Mouse (Mus musculus): ENCODE results near the gene Cmtm1.
A peak's percentile ranks its signal among the peaks of the same experiment; 100 is the strongest.
"Not testable (repeated sequence)": the region's sequence is repeated elsewhere in the genome, so short reads cannot be mapped to it uniquely, and the experiment has no call there.

Cmtm1 gene

GRCm38 (mm10) chr8:104309441-104310155, at the start of gene Cmtm1, which contains the start of gene Gm45711:
Gene Cmtm1 (minus strand): TSS chr8:104310145.
Gene Gm45711 (minus strand): TSS chr8:104310081.
- not testable (repeated sequence) for DNase-seq (ENCODE audit: low spot score in 2 of 2)

DNA sequence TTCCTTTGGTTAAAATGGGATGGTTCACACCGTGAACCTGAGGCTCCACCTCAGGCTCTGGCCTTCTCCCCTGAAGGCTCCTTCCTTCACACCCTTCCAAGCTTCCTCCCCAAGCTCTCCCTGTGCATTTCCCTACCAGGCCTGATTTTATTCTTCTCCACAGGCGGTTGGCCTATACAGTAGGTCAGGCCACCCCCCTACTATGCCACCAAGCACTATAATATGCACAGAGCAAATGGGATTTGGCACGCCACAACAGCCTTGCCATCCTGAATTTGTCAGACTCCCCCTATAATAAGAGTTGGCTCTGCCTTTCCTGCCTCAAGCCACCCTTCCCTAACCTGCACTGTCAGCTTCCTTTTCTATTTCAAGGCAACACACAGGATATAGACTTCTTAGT, 48.7 kb upstream of the Cmtm1 start:
- no peak for DNase-seq (ENCODE audit: low spot score in 2 of 2)

DNA sequence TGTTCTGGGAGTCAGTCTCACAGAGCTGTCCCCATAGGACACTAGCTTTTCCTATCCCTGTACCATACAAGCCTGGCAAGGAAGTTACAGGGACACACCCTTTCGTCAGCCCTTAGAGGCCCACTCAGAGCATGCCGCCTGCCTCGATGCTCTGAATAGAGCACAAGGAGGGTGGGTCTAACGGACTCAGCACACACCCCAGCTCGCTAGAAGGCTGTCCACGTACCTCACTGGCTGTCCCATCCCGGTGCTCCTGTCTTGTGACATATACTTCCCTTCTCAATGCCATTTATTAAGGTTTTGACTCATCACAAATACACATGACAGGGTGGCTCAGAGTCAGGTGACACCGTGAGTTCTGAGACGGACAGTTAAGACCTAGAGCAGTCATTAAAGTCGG, 44.6 kb upstream of the Cmtm1 start:
- no peak for DNase-seq (ENCODE audit: low spot score in 2 of 2)

GRCm38 (mm10) chr8:104353186-104353585, 43.2 kb upstream of the Cmtm1 start:
- DNase-seq (ENCODE audit: low spot score in 2 of 2): no peak

- DNase-seq (ENCODE audit: low spot score in 2 of 2): no peak
Observed at GRCm38 (mm10) chr8:104350047-104350446, 40.1 kb upstream of the Cmtm1 start.

DNA sequence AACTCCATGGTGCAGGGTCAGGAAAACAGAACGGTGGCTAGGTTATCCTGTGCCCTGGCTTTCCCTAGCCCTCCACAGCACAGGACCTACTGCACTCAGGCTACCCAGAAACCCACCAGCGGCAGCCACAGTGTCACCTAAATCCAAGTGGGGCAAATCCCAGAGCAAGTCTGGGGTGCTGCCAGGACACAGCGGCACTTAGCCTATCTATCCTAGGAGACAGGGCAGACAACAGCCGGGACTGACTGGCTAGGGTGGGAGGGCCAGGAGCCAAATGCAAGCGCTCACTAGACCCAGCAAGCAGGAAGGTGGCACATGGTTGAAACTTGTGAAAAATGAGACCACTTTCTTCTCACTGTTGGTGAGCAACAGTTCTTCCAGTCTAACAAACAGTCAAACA, 39.0 kb upstream of the Cmtm1 start:
- no peak for DNase-seq (ENCODE audit: low spot score in 2 of 2)

DNA sequence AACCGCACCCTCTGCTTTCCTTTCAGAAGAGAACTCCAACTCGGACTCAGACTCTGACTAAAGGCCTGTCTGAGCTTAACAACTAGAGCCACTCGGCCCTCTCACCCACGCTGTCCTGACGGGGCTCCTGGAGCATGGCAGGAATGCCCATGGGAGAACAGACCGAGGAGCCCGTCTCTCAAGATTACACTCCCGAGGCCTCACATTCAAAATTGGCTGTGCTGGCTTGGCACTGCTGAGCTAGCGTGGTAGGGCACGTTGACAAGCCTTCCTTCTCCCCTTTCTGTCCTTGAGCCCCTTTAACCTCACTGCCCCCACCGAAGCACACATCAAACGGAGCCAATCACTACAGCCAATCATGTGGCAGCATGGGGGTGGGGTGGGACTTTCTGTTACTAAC, 36.8 kb upstream of the Cmtm1 start:
- no peak for DNase-seq (ENCODE audit: low spot score in 2 of 2)

GRCm38 (mm10) chr8:104344622-104345021, 34.7 kb upstream of the Cmtm1 start:
- no peak for DNase-seq (ENCODE audit: low spot score in 2 of 2)

- peak; percentile 71 to 75 for DNase-seq (ENCODE audit: low spot score in 2 of 2)
Observed at GRCm38 (mm10) chr8:104343957-104344356, 34.0 kb upstream of the Cmtm1 start.

GRCm38 (mm10) chr8:104342426-104342825, 32.5 kb upstream of the Cmtm1 start:
- no peak for DNase-seq (ENCODE audit: low spot score in 2 of 2)

DNA sequence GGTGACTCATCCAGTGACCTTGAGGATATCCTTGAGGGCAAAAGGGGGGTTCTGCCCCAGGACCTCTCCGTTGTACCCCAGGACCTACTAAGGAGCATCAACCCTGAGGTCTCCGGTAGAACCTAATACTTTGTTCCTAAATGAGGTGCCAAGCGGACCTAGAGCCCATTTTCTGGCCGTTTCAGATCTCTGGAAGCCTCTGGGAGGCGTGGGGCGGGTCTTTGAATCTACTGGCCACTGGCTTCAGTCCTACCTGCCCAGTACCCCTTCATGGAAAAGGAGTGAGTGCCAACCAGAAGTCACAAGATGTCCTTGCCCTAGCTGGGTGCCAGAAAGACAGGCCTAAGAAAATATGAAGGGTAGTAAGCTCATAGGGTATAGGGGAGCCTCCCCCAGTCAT, 31.7 kb upstream of the Cmtm1 start:
- no peak for DNase-seq (ENCODE audit: low spot score in 2 of 2)

DNA sequence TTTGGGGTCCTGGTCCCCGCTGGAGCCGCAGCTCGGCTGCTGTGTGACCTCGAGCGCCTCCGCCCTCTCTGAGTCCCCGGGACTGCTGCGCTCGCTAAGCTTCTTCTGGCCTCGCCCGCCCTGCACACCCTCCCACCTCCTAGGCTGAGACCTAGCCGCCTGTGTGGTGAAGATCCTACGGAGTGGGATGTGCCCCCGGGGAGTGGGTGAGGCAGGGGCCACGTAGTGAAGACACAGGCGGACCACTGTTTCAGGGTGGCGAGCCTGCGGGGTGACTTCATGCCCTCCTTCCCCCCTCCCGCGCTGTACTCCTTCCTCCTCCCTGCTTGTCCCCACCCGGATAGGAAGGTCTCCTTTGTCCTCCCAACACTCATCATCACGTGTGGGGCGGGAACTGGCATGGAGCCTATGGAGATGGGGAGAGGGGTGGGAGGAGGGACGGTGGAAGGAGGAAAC, 31.2 kb upstream of the Cmtm1 start:
- DNase-seq (ENCODE audit: low spot score in 2 of 2): peak; percentile 15 to 20

DNA sequence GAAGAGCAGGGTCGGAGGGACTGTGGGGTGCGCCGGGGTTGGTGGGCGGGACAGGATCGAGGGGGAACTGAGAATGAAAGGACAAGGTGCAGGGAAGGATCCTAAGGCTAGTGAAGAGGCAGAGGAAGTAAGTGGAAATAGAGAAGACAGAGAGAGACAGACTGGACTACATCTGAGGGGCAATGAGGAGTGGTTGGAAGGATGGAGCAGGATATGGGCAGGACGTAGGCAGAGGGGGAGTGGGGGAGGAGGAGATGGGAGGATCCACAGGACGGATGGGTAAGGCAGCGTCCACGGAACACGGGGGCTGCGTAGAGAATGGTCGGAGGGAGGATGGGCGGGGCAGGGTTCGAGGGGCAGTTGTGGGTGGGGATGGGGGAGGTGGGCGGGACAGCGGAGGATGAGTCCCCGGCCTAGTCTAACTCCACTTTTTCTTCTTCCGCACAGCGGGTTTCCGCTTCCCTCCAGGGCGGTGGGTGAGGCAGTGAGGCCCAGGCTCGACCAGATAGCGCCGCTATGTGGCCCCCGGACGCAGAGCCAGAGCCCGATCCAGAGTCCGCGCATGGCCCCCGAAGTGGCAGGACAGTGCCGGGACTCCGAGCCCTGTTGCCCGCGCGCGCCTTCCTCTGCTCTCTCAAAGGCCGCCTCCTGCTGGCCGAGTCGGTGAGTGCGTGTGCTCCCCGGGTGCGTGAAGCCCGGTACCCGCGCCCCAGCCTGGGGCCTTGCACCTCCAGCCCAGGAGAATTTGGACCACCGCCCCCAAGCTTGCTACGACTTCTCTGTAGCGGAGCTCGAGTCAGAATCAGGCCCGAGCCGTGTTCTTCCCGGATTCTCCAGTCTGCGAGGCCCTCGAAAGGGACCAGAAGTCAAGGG, 30.5 kb upstream of the Cmtm1 start:
- peak; percentile 73 to 75 for DNase-seq (ENCODE audit: low spot score in 2 of 2)

- DNase-seq (ENCODE audit: low spot score in 2 of 2): no peak
Observed at GRCm38 (mm10) chr8:104339983-104340232, 30.0 kb upstream of the Cmtm1 start.

- DNase-seq (ENCODE audit: low spot score in 2 of 2): no peak
Observed at GRCm38 (mm10) chr8:104339229-104339982, 29.5 kb upstream of the Cmtm1 start, which contains the start of gene Cmtm3. Gene Cmtm3 (plus strand): TSS chr8:104339410.

GRCm38 (mm10) chr8:104337890-104338289, 27.9 kb upstream of the Cmtm1 start:
- DNase-seq (ENCODE audit: low spot score in 2 of 2): no peak

DNA sequence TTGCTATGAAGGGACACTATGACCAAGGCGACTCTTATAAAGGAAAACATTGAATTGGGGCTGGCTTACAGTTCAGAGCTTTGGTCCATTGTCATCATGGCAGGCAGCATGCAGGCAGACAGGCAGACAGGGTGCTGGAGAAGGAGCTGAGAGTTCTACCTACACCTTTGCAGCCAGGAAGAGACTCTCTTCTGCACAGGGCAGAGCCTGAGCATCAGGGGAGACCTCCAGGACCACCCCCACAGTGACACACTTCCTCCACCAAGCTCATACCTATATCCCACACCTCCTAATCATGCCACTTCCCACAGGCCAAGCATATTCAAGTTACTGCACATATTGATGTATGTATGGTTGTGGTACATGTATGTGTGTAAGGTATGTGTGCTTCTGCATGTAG, 26.9 kb upstream of the Cmtm1 start:
- DNase-seq (ENCODE audit: low spot score in 2 of 2): no peak

- no peak for DNase-seq (ENCODE audit: low spot score in 2 of 2)
Observed at GRCm38 (mm10) chr8:104334196-104334595, 24.3 kb upstream of the Cmtm1 start.

DNA sequence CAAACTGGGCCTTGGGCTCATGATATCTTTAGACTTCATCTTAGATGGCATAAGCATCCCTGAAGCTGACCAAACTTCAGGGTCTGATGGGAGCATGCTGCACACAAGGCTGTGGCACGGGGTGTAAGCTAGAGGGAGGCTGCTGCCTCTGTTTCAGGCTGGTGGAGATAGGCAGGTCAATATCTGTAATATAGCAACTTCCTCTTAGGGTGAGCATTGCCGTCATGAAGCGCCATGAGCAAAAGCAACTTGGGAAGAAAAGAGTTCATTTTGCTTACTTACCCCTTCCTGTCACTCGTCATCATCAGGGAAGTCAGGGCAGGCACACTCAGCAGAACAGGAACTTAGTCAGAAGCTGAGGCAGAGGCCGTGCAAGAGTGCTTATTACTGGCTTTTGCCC, 23.8 kb upstream of the Cmtm1 start:
- DNase-seq (ENCODE audit: low spot score in 2 of 2): no peak

DNA sequence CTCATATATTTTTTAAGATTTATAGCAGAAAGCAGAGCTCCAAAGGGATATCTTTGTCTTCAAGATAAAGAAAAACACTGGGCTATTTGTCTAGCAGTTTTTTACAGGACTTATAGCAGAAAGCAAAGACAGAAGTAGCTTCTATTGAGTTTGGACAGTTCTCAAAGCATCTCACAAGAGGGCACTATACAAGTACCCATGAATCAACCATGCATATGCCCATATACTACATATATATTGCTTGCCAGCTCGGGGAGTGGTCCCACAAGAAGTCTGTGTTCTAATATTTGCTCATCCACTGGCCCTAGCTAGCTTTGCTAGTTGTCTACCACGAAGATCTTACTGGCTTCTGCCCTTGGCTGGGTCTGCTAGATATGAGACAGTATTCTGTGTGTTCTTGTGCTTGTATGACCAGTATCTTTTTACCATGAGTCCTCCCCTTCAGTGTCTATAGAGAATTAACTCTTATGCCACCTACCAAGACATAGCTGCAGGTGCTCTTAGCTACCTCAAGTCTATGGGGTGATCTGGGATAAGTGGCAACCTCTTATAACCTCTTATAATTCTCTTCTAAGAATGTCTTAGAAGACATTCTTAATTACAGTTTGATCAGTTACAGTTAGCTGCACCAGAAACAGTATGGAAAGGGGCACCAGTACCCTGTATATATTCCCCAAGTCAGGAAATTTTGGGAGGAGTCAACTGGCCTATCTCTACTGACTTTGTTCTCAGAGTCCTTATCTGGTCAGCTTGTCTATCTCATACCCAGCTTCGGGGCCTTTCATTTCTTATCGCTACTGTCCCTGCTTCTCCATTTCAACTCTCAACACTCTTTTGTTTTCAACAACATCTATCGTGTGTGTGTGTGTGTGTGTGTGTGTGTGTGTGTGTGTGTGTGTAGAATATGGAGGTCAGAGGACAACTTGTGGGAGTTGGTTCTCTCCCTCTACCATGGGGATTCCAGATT, 23.0 kb upstream of the Cmtm1 start:
- DNase-seq (ENCODE audit: low spot score in 2 of 2): no peak

DNA sequence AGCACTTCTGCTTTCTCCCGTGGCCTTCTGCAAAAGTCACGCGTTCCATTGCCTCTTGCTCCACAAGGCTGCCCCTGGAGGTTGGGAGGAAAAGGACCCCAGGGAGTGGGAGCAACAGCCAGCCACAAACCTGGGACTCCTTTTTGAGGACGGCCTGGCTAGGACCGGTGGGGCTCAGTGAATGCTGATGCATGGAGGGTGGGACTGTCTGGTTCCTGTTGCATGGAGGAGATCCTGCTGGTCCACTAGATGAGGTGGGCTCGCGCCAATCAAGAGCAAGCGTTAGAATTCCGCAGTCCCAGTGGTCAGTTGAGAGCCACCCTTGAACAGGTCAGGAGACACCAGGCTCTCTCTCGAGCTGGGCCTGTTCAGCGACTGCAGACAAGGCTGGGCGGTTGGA, 12.0 kb upstream of the Cmtm1 start, which contains the start of gene Cmtm2b:
Gene Cmtm2b, plus strand, starts transcription at position 301 of the 400 bp plus-strand sequence.
- DNase-seq (ENCODE audit: low spot score in 2 of 2): not testable (repeated sequence)

Data from spleen, postnatal 36 days (tissue).